Mouse (Mus musculus): ENCODE data around the gene Zfp362. TPM values are rescaled to one million over a fixed set of nuclear protein-coding genes. Genes with fewer than 3 reads are reported as not detected.

Gene Zfp362
- polyA plus RNA-seq (2015; fragmentation: Nextera tagmentation; extraction: Ambion mirVana) = 20.1 and 20.3 TPM in 2 replicates

- H3K4me3 ChIP-seq (ENCODE audit: low read length) = peak within 1 kb of the TSS; percentile 86
- no peaks in the 10 kb centered on the region for H3K27me3 ChIP-seq (replicated peaks; ENCODE audit: control insufficient read depth, insufficient read depth, low read length)
- no peaks in the 10 kb centered on the region for H3K36me3 ChIP-seq (ENCODE audit: control insufficient read depth, insufficient read depth, low read length)
- peak; percentile 63 for ATAC-seq
- H3K4me2 ChIP-seq (ENCODE audit: low read depth, low read length) = peak within 1 kb of the TSS; percentile 74
- peaks cover 29% of the 10 kb centered on the region for H3K4me1 ChIP-seq (ENCODE audit: control insufficient read depth, insufficient read depth, low read length)
- WGBS = under 1% methylated on average over 76 of the region's 111 CpGs
- H3K27ac ChIP-seq (ENCODE audit: low read length) = peak within 1 kb of the TSS; percentile 97
- H3K9me3 ChIP-seq (ENCODE audit: control insufficient read depth, low read length) = no peaks in the 10 kb centered on the region
- peak within 1 kb of the TSS; percentile 99 for H3K9ac ChIP-seq (ENCODE audit: low read depth, low read length)
These were observed at the start of gene Zfp362 for GRCm38 (mm10) chr4:128806043-128806826. Zfp362 (minus strand) TSS chr4:128806045.

GRCm38 (mm10) chr4:128855613-128856040 is 49.8 kb upstream of the Zfp362 start:
- H3K36me3 ChIP-seq (ENCODE audit: control insufficient read depth, insufficient read depth, low read length) = no peaks in the 10 kb centered on the region
- no peak overlapping the region for H3K9ac ChIP-seq (ENCODE audit: low read depth, low read length)
- 0 out of 2 replicates have a peak, but pooled peaks cover 7% of the 10 kb centered on the region for H3K4me1 ChIP-seq (ENCODE audit: control insufficient read depth, insufficient read depth, low read length)
- WGBS = 54% methylated on average over 4 of the region's 4 CpGs
- no peak overlapping the region for H3K27ac ChIP-seq (ENCODE audit: low read length)
- 0 out of 2 replicates have a peak, but pooled peaks cover 2% of the 10 kb centered on the region for H3K9me3 ChIP-seq (ENCODE audit: control insufficient read depth, low read length)
- H3K27me3 ChIP-seq (replicated peaks; ENCODE audit: control insufficient read depth, insufficient read depth, low read length) = no peaks in the 10 kb centered on the region
- peak; percentile 78 for ATAC-seq
- H3K4me3 ChIP-seq (ENCODE audit: low read length) = no peak overlapping the region
- H3K4me2 ChIP-seq (ENCODE audit: low read depth, low read length) = no peak overlapping the region

GRCm38 (mm10) chr4:128853117-128853516 is 47.3 kb upstream of the Zfp362 start:
- H3K27ac ChIP-seq (ENCODE audit: low read length) = no peak overlapping the region
- no peaks in the 10 kb centered on the region for H3K9me3 ChIP-seq (ENCODE audit: control insufficient read depth, low read length)
- no peak overlapping the region for H3K9ac ChIP-seq (ENCODE audit: low read depth, low read length)
- no peak for ATAC-seq
- no peaks in the 10 kb centered on the region for H3K27me3 ChIP-seq (replicated peaks; ENCODE audit: control insufficient read depth, insufficient read depth, low read length)
- 85% methylated on average over 11 of the region's 11 CpGs for WGBS
- H3K4me2 ChIP-seq (ENCODE audit: low read depth, low read length) = no peak overlapping the region
- 0 out of 2 replicates have a peak, but pooled peaks cover 7% of the 10 kb centered on the region for H3K4me1 ChIP-seq (ENCODE audit: control insufficient read depth, insufficient read depth, low read length)
- H3K4me3 ChIP-seq (ENCODE audit: low read length) = no peak overlapping the region
- no peaks in the 10 kb centered on the region for H3K36me3 ChIP-seq (ENCODE audit: control insufficient read depth, insufficient read depth, low read length)

GRCm38 (mm10) chr4:128852266-128852887 is 46.5 kb upstream of the Zfp362 start:
- no peak for ATAC-seq
- Histone ChIP-seq H3K9ac (ENCODE audit: low read depth, low read length) (no peak overlapping the region), H3K27ac (ENCODE audit: low read length) (no peak overlapping the region), H3K27me3 (replicated peaks; ENCODE audit: control insufficient read depth, insufficient read depth, low read length) (no peaks in the 10 kb centered on the region), H3K9me3 (ENCODE audit: control insufficient read depth, low read length) (no peaks in the 10 kb centered on the region), H3K4me3 (ENCODE audit: low read length) (no peak overlapping the region), H3K4me2 (ENCODE audit: low read depth, low read length) (no peak overlapping the region), H3K36me3 (ENCODE audit: control insufficient read depth, insufficient read depth, low read length) (no peaks in the 10 kb centered on the region), H3K4me1 (ENCODE audit: control insufficient read depth, insufficient read depth, low read length) (0 out of 2 replicates have a peak, but pooled peaks cover 7% of the 10 kb centered on the region)
- 84% methylated on average over 12 of the region's 12 CpGs for WGBS

- WGBS = 68% methylated on average over 7 of the region's 7 CpGs
- Histone ChIP-seq H3K4me2 (ENCODE audit: low read depth, low read length) (no peak overlapping the region), H3K9ac (ENCODE audit: low read depth, low read length) (no peak overlapping the region), H3K27me3 (replicated peaks; ENCODE audit: control insufficient read depth, insufficient read depth, low read length) (no peaks in the 10 kb centered on the region), H3K27ac (ENCODE audit: low read length) (no peak overlapping the region), H3K4me1 (ENCODE audit: control insufficient read depth, insufficient read depth, low read length) (peaks cover 4% of the 10 kb centered on the region; the same call in 1 of the 2 replicates), H3K36me3 (ENCODE audit: control insufficient read depth, insufficient read depth, low read length) (no peaks in the 10 kb centered on the region), H3K9me3 (ENCODE audit: control insufficient read depth, low read length) (no peaks in the 10 kb centered on the region), H3K4me3 (ENCODE audit: low read length) (no peak overlapping the region)
- no peak for ATAC-seq
These were observed 43.8 kb upstream of the Zfp362 start for GRCm38 (mm10) chr4:128849686-128850085.

- Histone ChIP-seq H3K4me2 (ENCODE audit: low read depth, low read length) (no peak overlapping the region), H3K4me1 (ENCODE audit: control insufficient read depth, insufficient read depth, low read length) (peaks cover 6% of the 10 kb centered on the region; the same call in 1 of the 2 replicates), H3K27ac (ENCODE audit: low read length) (no peak overlapping the region), H3K9me3 (ENCODE audit: control insufficient read depth, low read length) (no peaks in the 10 kb centered on the region), H3K36me3 (ENCODE audit: control insufficient read depth, insufficient read depth, low read length) (no peaks in the 10 kb centered on the region), H3K9ac (ENCODE audit: low read depth, low read length) (no peak overlapping the region), H3K27me3 (replicated peaks; ENCODE audit: control insufficient read depth, insufficient read depth, low read length) (no peaks in the 10 kb centered on the region), H3K4me3 (ENCODE audit: low read length) (no peak overlapping the region)
- 93% methylated on average over 3 of the region's 3 CpGs for WGBS
- no peak for ATAC-seq
These were observed 43.1 kb upstream of the Zfp362 start for GRCm38 (mm10) chr4:128848961-128849360.

GRCm38 (mm10) chr4:128845367-128845973 is 39.6 kb upstream of the Zfp362 start:
- Histone ChIP-seq H3K27ac (ENCODE audit: low read length) (no peak overlapping the region), H3K4me1 (ENCODE audit: control insufficient read depth, insufficient read depth, low read length) (peaks cover 8% of the 10 kb centered on the region; the same call in 1 of the 2 replicates), H3K27me3 (replicated peaks; ENCODE audit: control insufficient read depth, insufficient read depth, low read length) (no peaks in the 10 kb centered on the region), H3K9me3 (ENCODE audit: control insufficient read depth, low read length) (no peaks in the 10 kb centered on the region), H3K9ac (ENCODE audit: low read depth, low read length) (no peak overlapping the region), H3K4me3 (ENCODE audit: low read length) (no peak overlapping the region), H3K4me2 (ENCODE audit: low read depth, low read length) (no peak overlapping the region), H3K36me3 (ENCODE audit: control insufficient read depth, insufficient read depth, low read length) (no peaks in the 10 kb centered on the region)
- 68% methylated on average over 12 of the region's 12 CpGs for WGBS
- no peak for ATAC-seq

GRCm38 (mm10) chr4:128844566-128844965 is 38.7 kb upstream of the Zfp362 start:
- ATAC-seq = no peak
- Histone ChIP-seq H3K27ac (ENCODE audit: low read length) (no peak overlapping the region), H3K27me3 (replicated peaks; ENCODE audit: control insufficient read depth, insufficient read depth, low read length) (no peaks in the 10 kb centered on the region), H3K9me3 (ENCODE audit: control insufficient read depth, low read length) (no peaks in the 10 kb centered on the region), H3K9ac (ENCODE audit: low read depth, low read length) (no peak overlapping the region), H3K4me2 (ENCODE audit: low read depth, low read length) (no peak overlapping the region), H3K4me1 (ENCODE audit: control insufficient read depth, insufficient read depth, low read length) (peaks cover 16% of the 10 kb centered on the region), H3K4me3 (ENCODE audit: low read length) (no peak overlapping the region), H3K36me3 (ENCODE audit: control insufficient read depth, insufficient read depth, low read length) (no peaks in the 10 kb centered on the region)
- 28% methylated on average over 13 of the region's 13 CpGs for WGBS

GRCm38 (mm10) chr4:128841259-128841658 is 35.4 kb upstream of the Zfp362 start:
- WGBS = 52% methylated on average over 8 of the region's 8 CpGs
- Histone ChIP-seq H3K27me3 (replicated peaks; ENCODE audit: control insufficient read depth, insufficient read depth, low read length) (no peaks in the 10 kb centered on the region), H3K4me3 (ENCODE audit: low read length) (no peak overlapping the region), H3K4me1 (ENCODE audit: control insufficient read depth, insufficient read depth, low read length) (peaks cover 25% of the 10 kb centered on the region), H3K27ac (ENCODE audit: low read length) (no peak overlapping the region), H3K4me2 (ENCODE audit: low read depth, low read length) (no peak overlapping the region), H3K9me3 (ENCODE audit: control insufficient read depth, low read length) (no peaks in the 10 kb centered on the region), H3K36me3 (ENCODE audit: control insufficient read depth, insufficient read depth, low read length) (no peaks in the 10 kb centered on the region), H3K9ac (ENCODE audit: low read depth, low read length) (no peak overlapping the region)
- ATAC-seq = no peak

Data from intestine, embryonic 16.5 days (tissue).